Mouse (Mus musculus) fibroblast of lung, adult 2 months (primary cell): ENCODE data around the gene Intu.
A peak's percentile ranks its signal among the peaks of the same experiment; 100 is the strongest.

Source experiments
- DNase-seq: peaks from one replicate; pipeline ENCODE4 v3.0.0-alpha.2; 2011; ENCODE audit warnings: low read depth

Gene Intu

GRCm38 (mm10) chr3:40531286-40532141, at the start of gene Intu:
Gene Intu, plus strand, starts transcription at chr3:40531286.
- DNase-seq: no peak

GRCm38 (mm10) chr3:40483221-40483654, 47.8 kb upstream of the Intu start:
- peak; percentile 50 for DNase-seq

- no peak for DNase-seq
These were observed 43.7 kb upstream of the Intu start for GRCm38 (mm10) chr3:40487381-40487780.

GRCm38 (mm10) chr3:40491742-40492141, 39.3 kb upstream of the Intu start:
- DNase-seq: no peak

- DNase-seq: no peak
These were observed 32.2 kb upstream of the Intu start for GRCm38 (mm10) chr3:40498898-40499297.

- no peak for DNase-seq
These were observed 30.8 kb upstream of the Intu start for GRCm38 (mm10) chr3:40500157-40500808.

- DNase-seq: no peak
These were observed 26.7 kb upstream of the Intu start for GRCm38 (mm10) chr3:40504377-40504776.

- DNase-seq: no peak
These were observed 25.6 kb upstream of the Intu start for GRCm38 (mm10) chr3:40505451-40506014.

GRCm38 (mm10) chr3:40508927-40509576, 22.0 kb upstream of the Intu start:
- no peak for DNase-seq

GRCm38 (mm10) chr3:40510567-40510966, 20.5 kb upstream of the Intu start:
- DNase-seq: no peak

GRCm38 (mm10) chr3:40512936-40513829, 17.9 kb upstream of the Intu start:
- no peak for DNase-seq

- DNase-seq: no peak
These were observed 12.8 kb upstream of the Intu start for GRCm38 (mm10) chr3:40518240-40518639.

- no peak for DNase-seq
These were observed 11.5 kb upstream of the Intu start for GRCm38 (mm10) chr3:40519555-40519954.

GRCm38 (mm10) chr3:40520567-40520966, 10.5 kb upstream of the Intu start:
- DNase-seq: no peak

- DNase-seq: no peak
These were observed 8.6 kb upstream of the Intu start for GRCm38 (mm10) chr3:40522446-40522845.

GRCm38 (mm10) chr3:40522846-40523245, 8.2 kb upstream of the Intu start:
- DNase-seq: no peak

- no peak for DNase-seq
These were observed 7.7 kb upstream of the Intu start for GRCm38 (mm10) chr3:40523371-40523783.

GRCm38 (mm10) chr3:40524841-40525240, 6.2 kb upstream of the Intu start:
- DNase-seq: no peak

GRCm38 (mm10) chr3:40525341-40525740, 5.7 kb upstream of the Intu start:
- no peak for DNase-seq

GRCm38 (mm10) chr3:40526095-40526494, 5.0 kb upstream of the Intu start:
- no peak for DNase-seq

- DNase-seq: no peak
These were observed 3.9 kb upstream of the Intu start for GRCm38 (mm10) chr3:40527218-40527617.
